Mouse (Mus musculus) kidney, adult 8-10 months (tissue): ENCODE measurements around the gene Mcm5.

Experiments
- DNase-seq, 2 experiments: peaks; one replicate each; pipeline ENCODE4 v3.0.0; 2022

Mcm5 gene

DNA sequence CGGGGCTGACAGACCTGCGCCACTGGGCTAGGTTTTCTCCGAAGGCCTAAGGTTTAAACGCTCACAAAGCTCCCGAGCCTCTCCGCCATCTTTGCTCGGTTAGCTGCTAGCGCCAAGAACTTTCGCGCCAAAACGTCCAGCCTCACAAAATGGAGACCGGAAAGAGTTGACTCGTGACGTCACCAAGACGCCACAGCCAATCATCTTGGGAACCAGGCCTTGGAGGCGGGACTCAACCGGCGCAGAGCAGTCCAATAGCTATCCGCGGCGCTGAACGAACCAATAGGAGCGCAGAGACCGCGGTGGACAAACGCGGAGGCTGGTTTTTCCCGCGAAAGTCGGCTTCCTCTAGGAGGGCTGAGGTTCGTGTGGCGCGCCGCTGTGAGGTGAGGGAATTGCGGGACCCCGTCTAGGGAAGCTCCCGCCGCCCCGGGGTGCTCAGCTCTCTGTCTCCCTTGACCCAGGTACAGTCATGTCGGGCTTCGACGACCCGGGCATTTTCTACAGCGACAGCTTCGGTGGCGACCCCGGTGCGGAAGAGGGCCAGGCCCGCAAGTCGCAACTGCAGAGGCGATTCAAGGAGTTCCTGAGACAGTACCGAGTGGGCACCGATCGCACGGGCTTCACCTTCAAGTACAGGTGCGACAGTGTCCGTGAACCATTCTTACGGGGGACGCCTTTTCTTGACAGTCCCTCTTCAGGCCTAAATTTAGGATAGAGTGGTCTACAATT, at the start of gene Mcm5:
Mcm5 (plus strand) TSS at position 334 of the 732 bp plus-strand sequence.
- peak; percentile 99 for DNase-seq

DNA sequence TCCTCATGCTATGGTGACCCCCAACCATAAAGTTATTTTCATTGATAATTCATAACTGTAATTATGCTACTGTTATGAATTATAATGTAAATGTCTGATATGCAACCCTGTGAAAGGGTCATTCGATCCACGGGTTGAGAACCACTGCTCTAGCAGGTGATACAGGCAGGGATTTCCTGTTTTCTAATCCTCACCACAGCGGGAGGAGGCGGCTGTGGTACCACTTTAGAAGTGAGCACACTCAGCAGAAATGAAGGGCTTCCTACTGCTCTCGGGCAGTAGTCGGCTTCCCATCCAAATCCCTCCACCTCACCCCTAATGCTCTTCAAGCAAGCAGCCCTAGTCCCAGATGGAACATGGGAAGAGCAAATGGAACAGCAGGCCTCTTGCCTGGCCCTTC, 49.3 kb upstream of the Mcm5 start:
- no peak for DNase-seq

DNA sequence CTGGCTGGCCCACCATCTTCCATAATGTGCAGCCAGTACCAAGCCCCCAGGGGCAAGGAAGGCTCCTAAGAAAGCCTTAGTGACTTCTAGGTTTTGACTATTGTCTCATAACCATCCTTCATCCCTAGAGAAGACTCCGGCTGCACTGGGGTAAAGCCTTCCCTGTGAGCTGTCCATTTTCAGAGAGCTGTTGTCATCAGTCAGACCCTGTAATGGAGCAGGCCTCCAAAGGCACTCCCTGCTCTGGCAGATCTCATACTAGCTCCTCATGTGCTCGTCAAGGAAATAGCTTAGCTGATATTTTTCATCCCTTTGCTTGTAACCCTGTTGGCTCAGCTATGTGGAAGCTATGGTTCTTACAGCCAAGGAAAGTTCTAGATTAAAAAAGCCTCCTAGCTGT, 48.6 kb upstream of the Mcm5 start:
- DNase-seq, result no peak

DNA sequence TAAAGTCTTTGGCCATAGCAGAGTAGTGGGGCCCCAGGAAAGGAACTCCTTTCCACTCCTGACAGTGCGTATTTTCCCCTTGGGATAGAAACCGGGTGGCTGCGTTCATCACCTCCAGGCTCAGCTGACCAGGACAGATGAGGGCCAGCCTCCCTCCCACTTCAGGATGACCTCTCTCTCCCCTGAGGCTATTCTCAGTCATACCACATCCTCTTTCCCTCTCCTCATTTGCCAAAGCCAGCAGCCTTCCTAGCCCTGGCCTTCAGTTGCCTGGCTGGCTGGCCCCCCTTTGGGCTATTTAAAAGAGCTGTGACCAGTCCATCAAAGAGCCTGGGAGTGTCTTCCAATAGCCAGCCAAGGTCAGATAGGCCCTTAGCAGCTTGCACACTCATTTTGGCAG, 46.1 kb upstream of the Mcm5 start:
- peak in 1 of 2 experiments; percentile 20 for DNase-seq

DNA sequence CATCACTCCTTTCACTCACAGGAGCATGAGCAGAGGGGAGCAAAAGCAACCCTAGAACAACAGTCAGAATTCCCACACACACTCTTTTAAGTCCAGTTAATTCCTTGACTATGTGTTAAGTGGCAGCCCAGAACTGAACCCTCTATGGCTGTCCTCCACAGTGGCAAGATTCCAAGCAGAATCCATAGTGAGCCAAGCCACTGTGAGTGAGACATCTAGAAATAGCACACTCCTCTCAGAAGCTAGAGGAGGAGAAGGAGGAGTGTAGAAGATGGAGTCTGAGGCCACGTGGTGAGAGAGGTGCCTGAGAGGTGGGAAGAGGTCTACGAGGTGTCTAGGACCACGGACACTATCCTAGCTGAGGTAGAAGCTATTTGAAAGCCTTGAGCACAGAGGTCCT, 44.6 kb upstream of the Mcm5 start:
- DNase-seq, result no peak

DNA sequence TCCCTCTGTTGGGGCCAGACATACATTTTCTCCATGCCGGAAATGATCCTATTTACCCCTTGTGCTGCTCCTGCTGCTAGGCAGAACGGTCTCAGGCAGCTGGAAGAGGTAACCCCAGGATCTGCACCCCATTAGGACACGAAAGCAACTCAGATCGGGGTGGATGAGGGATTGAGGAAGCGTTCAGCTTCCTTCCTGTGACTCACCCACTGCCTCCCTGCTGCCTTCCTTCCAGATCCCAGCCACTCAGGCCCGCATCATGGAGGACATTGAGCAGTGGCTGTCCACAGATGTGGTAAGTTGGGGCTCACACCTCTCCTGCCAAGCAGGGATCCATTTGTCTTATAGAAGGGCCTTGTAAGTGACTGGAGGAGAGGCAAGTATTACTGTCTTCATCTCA, 42.1 kb upstream of the Mcm5 start:
- no peak for DNase-seq

DNA sequence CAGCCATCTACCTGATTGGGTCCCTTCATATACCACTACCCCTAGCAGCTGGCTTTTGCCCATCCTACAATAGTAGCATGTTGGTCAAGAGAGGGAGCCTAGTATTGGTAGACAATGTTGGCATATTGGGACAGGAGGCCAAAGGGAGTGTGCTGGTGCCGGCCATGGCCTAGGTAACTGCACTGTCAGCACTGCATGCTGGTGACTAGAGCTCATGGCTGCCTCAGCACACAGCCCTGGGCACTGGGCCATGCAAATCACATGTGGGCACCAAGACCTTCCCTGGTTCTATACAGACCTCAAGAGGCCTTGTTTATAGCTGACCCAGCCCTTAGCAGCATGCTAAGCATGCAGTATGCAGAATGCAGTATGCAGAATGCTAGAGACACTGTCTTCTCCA, 39.1 kb upstream of the Mcm5 start:
- peak in 1 of 2 experiments; percentile 29 for DNase-seq

DNA sequence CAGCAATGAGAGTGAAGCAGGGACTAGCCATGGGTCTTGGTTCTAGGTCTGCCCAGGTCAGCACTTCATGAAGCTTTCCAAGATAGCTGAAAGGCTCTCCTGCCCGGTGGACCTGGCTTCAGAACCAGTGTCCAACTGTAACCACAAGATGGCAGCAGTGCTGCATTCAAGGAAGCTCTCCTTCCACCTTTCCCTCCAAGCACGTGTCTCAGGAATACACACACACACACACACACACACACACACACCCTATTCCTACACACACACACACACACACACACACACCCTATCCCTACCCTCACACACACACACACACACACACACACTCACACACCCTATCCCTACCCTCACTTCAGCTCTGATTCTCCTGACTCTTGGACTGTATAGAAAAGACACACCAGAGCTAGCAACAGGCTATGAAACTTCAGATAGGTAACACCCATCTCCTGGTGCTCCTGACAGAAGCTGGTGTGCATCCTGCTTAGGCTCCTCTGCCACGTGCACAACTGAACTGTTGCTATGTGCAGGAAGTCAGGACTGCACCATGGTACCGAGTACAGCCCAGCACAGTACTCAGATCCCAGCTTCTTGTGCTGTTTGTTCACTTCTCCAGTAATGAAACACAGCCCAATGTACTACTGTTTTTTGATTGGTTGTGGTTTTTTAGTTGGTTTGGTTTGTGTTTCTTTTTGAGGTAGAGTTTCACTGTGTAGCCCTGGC, 37.6 kb upstream of the Mcm5 start:
- peak; percentile 76 to 90 for DNase-seq

DNA sequence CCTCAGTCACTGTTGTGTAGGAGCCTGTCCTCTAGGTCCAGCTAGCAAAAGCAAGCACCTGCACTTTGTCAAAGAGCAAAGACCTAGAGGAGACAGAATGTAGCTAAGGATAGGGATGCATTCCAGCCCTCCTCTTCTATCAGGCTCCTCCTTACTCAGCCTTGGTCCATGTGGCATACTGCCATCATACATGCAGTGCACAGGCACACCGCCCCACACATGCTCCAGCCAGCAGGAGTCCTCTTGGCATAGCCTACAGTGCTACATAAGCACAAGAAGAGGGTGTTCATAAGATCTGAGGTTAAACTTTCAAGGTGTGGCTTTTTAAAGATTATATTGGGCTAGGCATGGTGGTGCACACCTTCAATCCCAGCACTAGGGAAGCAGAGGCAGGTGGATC, 34.5 kb upstream of the Mcm5 start:
- no peak for DNase-seq

DNA sequence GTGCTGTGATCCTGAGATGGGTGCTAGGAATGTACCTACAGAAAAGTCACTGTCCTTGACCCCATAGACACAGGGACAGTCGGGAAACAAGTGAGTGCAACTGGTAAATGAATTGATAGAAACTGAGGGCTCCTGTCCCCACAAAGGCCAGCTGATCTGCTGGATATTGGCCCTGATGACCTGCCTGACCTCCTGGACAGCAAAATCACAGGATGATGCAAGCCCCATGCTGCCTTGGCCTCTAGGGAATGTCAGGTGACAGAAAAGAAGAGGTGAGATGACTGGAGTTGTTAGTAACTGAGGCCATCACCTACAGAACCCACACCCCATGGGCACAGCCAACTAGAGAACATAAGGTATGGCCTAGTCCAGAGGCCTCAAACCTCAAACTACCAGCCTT, 31.2 kb upstream of the Mcm5 start:
- DNase-seq, result no peak

DNA sequence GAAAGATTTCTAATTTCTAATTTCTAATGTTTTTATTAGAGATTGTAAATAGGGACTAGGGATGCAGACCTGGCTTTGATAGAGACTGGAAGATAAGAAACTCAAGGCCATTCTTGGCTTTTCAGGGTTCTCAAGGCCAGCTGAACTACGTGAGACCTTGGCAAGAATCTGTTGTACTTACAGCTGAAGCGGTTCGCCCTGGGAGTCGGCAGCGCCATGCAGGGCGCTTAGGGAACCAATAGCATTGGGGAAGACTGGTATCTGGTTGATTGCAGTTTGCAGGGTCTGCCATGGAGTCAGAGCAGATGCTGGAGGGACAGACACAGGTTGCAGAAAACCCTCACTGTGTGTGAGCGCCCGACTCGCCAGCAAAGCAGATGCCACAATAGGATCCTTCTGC, 30.5 kb upstream of the Mcm5 start:
- DNase-seq, result no peak

DNA sequence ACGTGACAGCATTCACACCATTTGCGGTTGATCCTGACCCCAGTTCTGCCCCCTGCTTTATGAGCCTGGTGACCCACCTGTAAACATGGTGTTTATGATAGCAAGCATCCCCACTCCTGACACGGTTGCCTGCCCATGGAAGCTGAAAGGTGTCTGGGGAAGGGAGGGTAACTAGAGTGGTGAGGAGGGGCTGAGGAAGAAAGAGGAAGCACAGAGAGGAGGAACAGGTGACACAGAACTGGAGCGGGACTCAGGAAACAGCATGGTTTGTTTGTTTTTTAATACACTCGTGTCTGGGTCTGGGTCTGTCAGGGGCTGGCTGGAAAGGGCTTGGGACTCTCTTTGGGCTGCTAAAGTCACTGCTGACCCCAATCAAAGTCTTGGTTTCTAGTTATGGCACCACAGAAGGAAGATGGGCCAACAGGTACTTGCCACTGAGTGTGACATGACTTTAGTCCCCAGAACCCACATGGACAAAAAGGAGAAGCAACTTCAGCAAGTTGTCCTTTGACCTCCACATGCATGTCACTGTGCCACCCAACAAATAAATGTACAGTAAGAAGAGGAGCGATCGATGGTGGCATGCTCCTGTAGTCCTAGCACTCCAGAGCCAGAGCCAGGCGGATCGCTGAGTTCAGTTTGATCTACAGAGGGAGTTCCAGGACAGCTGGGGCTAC, 27.9 kb upstream of the Mcm5 start:
- no peak for DNase-seq

DNA sequence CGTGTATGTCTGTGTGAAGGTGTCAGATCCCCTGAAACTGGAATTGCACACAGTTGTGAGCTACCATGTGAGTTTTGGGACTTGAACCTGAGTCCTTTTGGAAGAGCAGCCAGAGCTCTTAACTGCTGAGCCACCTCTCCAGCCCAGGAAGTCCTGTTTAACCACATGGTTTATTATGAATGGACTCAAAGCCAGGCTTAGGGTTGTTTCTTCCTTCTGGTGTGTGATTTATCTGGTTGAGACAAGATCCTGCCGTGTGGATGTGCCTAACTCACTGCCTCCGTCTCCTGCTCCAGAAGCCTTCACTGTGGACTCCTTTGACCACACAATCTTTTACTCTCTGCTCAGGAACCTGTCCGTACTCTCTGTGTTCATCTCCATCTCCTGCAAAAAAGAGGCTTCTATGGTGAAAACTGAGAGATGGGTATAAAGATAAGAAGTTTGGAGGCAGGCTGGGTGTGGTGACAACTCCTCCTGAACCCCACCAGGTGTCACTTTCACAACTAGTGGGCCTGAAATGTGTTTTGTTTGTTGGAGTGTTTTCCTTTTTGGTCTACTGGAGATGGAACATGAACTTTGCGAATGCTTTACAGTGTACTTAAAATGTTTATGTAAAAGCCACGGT, 27.1 kb upstream of the Mcm5 start:
- DNase-seq, result no peak

DNA sequence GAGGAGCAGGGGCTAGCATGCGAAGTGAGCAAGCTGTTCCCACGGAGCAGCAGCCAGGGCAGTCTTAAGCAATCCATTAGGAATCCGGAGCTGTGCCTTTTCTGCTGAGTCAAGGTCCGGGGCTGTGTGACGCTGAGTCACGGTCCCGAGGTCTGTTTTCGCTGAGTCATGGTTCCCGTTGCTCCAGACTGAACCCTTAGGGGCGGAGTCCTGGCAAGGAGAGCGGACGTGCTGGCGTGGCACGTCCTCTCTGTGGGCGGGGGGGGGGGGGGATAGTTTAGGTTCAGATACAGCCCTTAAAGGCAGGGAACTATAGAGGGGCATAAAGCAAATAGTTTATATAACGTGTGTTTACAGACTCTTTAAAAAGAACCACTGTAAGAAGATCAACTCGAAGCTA, 25.5 kb upstream of the Mcm5 start:
- DNase-seq, result peak; percentile 96

DNA sequence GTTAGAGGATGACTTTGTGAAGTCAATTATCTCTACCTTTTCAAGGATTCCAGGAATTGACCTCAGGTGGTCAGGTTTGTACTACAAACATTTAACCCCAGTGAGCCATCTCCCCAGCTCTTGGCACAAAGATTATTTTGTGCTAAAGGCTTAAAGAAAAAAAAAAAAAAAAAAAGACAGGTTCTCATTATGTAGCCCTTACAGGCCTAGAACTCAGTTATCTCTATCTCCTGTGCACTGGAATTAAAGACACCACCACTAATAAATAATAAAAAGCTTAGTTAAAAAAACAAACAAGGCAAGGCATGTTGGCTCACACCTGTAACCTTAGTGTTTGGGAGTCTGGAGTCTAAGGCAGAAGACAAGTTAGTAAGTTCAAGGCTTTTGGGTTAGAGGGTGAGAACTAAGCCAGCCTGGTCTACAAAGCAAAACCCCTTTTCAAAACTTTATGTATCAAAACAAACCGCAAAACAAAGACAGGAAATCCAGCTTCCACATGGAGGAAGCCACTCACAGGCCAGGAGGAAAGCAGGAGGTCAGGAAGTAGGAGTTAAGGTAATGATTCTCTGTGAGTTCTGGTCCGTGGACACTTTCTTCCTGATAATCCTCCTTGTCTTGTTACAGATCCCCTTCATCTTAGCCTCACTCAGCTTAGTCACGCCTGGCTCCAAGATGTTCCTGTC, 24.8 kb upstream of the Mcm5 start:
- no peak for DNase-seq

DNA sequence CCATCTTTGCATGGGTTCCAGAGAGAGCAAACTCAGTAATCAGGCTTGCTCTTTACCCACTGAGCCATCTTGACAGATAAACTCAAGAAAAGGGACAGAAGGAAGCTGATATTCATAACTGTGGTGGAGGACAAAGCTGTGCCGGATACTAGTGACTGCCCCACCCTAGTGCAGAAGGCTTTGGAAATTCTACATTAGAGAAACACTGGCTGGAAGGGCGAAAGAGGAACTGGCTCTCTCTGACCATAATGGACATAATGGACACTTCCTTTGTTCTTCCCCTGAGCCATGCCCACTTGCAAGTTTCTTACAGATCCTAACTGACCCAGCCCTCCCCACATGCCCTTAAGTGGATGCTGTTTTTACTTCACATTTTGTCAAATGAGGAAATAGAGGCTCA, 23.4 kb upstream of the Mcm5 start:
- no peak for DNase-seq

DNA sequence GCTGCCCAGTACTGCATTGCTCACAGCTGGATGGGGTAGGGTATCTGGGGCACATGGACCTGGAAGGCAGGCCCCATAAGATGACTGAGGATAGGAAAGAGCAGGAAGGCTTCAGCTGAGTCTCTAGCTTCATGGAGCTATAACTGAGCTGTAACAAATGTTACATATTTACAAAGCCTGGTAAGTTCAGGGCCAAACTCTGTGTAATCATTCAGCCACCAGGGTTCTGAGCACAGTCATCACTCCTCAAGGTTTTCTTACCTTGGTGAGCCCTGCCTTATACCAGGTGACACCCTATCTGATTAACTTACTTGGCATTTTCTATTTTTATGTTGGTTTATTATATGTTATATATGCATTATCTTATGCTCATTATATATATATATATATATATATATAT, 22.2 kb upstream of the Mcm5 start:
- peak; percentile 48 to 50 for DNase-seq

DNA sequence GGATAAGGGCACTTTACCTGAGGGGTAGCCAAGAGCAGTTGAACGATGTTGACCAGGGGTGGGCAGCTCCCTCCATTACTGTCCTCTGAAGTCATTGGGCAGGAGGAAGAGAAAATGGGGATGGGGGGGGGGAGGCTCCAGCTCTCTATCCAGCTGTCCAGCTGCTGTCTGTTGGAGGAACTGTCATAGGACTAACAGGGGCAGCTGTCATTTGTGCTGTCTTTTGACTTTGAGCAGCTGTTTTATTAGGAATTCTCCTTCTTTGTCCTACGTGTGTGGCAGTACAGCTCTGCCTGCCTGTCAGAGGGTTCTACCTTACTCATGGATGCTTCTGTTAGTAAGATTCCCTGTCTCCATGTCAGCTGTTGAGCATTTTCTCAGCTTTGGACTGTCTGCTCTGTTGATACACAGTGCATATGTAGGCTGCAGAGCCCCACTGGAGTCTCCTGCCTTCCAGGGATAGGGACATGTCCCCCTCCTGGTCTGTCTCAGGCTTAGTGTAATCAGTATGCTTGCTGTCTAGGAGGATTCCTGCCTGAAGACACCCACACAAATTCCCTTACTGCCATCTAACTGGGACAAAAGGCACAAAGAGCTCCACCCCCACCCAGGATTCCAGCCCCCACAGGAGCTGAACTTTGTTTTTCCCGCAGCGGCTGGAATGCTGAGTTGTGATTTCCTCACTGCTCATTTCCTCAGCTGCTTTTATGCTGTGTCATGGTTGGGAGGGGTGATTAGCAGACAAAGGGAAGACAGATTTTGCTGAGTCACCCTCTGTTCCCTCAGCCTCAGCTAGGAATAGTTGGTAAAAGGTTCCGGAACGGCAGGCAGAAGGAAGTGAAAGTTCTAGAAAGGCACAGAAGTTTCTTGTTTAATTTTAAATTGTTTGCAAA, 20.1 kb upstream of the Mcm5 start:
- DNase-seq, result peak; percentile 89 to 94

DNA sequence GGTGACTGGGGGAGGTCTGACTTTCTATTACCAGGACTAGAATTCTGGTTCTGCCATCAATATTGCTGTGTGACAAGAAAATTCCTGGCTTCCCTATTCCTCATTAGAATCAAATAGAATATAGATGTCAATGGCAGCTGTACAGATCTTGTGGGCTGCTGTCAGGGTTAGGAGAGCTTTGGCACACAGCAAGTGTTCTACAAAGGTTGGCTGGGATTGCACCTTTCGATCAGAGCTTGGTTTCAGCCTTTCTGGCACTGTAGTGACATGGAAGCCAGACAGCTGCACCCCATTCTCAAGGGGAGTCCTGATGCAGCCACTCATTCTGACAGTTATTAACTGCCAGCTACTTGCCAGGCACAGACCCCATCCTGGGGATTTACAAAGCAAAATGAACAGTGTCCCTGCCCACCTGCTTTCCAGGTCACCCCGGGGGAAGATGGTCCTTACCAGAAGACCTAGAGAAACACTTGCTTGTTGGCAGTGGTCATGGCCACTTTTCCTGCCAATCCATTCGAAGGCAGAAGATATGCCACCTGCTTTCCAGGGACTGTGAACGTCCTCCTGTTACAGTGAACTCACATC, 18.5 kb upstream of the Mcm5 start:
- no peak for DNase-seq

DNA sequence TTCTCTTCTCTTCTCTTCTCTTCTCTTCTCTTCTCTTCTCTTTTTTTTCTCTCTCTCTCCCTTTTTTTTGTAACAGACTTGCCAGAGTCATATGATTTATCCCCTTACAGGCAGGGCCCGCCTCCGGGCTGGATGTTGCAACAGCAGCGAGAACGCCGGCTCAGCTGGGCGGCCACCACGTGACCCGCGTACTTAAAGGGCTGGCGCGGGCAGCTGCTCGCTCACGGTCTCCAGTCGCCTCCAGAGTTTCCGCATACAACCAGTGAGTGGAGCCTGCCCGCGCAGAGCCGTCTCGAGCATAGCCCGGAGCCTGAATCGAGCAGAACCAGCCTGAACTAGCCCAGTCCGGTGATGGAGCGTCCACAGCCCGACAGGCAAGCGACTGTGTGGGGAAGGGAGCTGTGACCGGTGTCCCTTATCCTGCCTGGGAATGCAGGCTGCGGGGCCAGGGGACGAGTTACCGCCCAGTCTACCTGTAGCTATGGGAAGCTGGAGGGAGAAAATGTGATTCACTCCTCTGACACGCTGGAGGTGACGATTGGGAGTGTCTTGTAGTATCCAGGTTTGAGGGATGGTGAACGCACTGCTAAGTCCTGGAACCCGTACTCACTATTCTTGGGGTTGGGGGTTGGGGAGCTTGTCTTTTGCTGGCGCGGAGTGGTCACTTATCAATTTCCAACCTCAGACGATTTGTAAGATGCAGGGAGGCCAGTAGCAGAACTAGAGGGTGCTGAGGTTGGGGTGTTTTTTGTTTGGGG, 15.8 kb upstream of the Mcm5 start, which contains the start of gene Hmox1:
Hmox1 (plus strand) TSS at position 223 of the 758 bp plus-strand sequence.
- peak; percentile 95 to 96 for DNase-seq

DNA sequence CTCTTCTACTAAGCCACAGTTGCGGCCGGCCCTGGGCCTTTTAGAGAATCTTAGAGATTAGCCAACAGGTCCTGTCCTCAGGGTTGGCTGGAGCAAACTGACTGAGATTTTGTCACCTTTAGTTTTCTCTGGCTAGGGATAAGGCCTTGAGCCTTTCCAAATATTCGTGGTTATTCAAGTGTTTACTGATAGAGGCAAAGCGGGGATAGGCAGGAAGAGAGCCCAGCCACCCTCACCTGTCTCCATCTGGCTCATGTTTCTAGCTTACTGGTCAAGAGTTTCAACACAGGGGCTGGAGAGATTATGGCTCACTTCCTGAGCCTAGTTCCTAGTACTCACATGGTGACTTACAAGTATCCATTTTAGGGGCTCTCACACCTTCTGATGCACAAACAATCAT, 6.4 kb upstream of the Mcm5 start:
- DNase-seq, result no peak
